Mouse (Mus musculus): ENCODE measurements around the gene Otof.

Otof gene

DNA sequence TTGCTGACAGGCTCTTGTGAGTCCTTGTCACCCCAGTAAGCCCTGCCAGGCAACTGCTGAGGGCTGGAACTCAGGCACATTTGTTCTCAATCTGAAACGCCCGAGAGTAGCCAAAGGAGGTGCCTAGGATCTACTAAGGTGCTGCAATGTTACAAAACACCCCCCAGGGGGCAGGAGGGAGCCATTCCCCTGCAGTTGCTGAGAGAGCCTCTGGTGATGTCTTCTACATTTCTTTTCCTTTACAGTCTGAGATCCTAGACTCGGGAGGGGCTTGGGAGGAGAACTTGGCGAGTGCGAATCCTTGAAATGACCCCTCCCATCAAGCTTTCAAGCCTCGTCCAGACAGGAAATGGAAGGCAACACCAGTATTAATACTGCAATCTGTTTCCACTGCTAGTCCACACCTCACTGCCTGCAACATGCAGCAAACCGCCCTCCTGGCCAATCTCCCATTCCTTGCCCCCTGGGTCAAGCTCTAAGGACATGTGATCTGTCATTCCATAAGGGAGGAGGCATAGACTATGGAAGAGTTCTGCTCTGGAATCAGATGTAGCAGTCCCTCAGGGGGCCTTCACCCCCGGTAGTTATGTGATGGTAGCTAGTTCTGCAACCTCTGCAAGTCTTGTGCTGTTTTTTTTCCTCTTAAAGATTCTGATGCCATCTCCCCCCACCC, 38.0 kb downstream of the Otof start:
- peak; percentile 50 for DNase-seq (ENCODE audit: low read depth, low spot score)

DNA sequence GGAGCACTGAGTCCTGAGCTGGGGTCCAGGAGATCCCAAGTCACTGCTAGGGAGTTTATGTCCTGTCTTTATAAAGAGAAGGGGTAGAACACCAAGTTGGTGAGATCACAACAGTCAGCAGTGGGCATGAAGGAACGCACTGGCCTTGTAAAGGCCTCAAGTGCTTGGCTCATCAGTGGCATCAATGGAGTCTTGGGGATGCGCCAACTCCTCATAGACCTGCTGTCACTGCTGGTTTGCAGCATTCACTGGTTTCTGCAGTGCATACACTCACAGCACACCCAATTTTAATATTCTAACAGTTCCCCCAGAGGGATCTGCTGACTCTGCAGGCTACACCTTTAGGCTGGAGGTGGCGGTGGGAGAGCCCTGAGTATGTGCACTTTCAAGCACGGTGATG, 38.6 kb downstream of the Otof start:
- no peak for DNase-seq (ENCODE audit: low read depth, low spot score)

DNA sequence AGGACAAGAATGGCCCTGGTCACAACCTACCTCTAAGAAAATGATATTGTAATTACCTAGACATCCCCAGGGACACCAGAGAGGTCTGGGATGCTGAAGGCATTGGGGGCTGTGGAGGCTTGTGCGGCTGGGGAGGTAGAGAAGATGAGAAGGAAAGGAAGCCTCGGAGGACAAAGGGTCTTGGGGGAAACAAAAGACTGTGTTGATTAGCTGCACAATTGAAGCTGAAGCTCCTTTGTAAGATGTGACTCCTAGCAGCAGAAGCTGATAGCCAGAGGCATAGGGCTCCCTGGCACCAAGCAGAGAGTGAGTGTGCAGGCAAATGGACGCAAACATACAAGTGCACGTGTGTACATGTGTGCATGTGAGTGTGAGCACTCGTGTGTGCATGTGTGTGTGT, 45.1 kb downstream of the Otof start:
- DNase-seq (ENCODE audit: low read depth, low spot score): no peak

DNA sequence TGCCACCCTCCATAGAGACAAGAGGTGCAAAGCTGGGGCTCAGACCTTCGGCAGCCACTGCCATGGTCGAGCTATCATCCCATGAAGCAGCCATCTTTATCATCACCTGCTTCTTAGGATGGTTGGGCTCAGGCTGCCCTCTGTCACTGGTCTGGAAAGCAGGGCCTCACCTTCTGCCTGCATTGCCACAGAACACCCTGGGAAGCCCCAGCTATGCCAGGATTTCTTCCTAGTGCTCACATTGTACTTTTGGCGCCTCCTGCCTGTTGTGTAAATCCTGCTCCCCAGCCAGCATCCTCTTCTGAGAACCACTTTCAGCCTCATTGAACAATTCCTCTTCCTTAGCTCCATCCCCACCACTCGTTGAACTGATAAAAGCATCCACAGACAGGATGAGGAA, 45.9 kb downstream of the Otof start:
- no peak for DNase-seq (ENCODE audit: low read depth, low spot score)

DNA sequence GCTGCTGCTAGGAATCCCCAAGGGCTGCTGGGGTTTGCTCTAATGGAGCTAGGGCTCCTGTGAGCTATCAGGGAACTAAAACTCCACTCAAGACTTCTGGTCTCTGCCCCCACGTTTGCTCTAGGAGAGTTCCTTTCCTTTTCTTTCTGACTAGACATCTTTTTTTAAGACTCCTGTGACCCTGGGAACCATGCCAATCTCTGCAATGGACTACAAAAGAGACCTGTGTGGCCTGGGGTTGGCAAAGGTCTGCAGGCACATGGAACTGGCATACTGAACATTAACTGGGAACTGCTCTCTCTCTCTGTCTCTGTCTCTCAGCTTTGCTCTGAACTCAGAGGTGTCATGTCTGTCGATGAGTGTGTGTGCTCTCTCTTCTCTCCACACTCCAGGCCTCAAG, 46.4 kb downstream of the Otof start:
- DNase-seq (ENCODE audit: low read depth, low spot score): no peak

DNA sequence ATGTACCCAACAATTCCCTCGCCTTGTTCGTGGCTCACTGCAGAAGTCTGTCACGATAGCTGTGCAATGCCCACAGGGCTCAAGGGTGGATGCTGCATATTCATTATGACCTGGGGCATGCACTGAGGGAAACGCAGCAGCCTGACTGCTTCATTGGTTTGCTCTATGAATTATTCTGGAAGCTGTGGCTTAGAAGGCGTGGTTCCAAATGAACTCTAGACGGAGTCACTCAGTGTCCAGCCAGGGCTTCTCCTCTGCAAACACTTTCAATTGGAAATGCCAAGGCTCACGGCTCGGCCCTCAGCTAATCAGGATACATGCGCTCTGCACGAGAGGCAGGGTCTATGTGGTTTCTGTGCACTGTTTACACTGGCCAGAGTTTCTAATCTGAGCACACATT, 50.2 kb downstream of the Otof start:
- DNase-seq (ENCODE audit: low read depth, low spot score): no peak

DNA sequence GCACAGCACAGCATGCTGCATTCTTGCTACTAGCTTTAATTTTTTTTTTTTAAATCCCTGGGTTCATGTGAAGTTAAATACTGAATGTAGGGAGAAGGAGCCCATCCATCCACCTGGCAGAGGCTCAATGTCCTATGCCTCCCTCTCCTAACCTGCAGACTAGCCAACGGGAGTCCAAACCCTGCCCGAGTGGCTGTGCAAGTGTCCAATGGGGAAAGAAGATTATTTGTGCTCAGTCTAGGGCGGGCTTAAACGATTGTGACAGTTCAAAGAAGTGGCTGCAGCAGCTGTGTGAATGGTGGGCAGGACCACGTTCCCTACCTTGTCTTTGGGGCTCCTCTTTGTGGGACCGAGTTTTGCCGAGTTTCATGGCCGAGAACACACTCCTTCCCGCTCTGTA, 54.9 kb downstream of the Otof start:
- DNase-seq (ENCODE audit: low read depth, low spot score): no peak

DNA sequence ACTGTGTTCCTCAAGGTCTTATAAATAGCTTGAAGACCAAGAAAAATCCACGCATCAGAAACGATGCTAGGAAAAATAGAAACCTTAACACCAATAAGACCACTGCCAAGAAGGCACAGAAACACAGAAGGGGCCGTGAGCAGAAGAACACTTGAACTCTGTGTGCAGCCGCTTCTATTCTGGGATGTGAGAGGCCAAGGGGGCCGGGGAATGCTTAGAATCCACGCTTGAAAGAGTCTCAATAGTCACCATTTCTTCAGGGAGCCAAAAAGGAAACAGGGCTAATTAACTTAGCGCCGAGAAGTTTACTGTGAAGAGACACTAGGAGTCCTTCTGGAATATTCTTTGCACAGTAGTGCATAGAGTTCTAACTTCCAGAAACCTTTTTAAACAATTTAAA, 60.6 kb downstream of the Otof start:
- peak; percentile 4 for DNase-seq (ENCODE audit: low read depth, low spot score)

DNA sequence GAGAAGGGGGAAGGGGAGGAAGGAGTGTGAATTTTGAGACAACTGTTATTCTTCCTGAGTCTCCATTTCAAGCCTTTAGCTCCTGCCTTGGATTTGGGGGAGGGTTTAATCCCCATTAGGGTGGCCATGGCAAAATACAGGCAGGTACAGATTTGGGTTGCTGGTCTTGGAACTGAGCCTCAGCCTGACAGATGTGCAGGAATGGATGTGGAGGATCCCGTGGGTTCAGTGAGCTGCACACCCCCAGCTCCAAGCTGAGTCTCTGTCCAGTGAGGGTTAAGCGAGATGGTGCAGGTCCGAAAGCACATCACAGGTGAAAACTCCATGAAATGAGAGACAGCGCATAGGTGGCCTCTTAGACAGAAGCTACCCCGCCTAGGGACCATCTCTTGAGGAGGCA, 61.2 kb downstream of the Otof start:
- no peak for DNase-seq (ENCODE audit: low read depth, low spot score)

DNA sequence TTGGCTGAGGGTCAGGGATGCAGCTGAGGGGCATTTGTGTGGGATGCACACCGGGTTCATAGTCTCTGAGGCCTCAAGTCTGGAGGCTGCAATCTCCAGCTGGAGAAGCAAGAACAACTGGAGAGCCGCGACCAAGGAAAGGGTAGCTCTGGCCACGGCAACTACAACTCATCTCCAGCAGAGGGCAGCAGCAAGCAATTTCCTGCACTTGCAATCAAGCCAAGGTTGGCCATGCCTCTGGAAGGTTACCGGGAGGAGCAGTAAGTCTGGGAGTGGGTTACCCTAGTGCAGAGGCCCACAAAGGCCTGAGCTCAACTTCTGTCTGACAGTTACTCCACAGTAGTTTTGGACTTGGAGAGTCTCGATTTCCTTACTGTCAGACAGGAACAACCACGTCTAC, 70.3 kb downstream of the Otof start:
- peak; percentile 48 for DNase-seq (ENCODE audit: low read depth, low spot score)

DNA sequence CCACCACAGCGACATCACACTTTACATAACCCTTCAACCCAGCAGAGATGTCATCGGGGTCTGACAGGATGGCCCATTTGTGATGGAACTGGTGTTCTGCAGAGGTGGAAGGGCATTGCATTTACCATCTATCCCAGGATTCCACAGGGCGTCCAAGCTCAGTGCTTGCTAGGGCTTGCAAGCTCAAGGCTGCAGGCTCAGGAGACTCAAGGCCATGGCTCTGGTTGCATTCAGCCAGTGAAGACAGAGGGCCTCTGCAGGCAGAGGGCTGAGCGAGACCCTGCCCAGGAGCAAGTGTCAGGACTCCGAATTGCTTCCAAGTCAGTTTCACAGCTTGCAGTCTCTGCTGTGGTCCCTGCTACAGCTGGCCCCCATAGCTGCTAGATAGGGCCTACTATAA, 71.9 kb downstream of the Otof start:
- DNase-seq (ENCODE audit: low read depth, low spot score): no peak

DNA sequence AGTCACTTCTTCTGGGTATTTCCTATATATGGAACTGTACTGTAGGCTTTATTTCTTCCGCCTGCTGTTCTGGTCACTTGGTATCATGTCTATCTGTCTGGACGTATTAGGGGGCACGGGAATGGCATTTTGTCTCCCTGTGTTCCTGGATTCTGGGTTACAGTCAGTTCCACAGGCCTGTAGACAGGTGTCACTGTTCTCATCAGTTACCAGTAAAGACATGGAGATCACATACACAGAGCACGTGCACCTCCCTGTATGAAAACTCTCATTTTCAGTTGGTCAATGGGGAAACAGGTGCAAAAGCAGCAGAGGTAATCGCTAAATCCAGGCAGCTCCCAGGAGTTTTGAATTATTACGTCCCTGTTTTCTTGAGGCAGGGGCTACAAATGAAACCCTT, 74.0 kb downstream of the Otof start:
- no peak for DNase-seq (ENCODE audit: low read depth, low spot score)

DNA sequence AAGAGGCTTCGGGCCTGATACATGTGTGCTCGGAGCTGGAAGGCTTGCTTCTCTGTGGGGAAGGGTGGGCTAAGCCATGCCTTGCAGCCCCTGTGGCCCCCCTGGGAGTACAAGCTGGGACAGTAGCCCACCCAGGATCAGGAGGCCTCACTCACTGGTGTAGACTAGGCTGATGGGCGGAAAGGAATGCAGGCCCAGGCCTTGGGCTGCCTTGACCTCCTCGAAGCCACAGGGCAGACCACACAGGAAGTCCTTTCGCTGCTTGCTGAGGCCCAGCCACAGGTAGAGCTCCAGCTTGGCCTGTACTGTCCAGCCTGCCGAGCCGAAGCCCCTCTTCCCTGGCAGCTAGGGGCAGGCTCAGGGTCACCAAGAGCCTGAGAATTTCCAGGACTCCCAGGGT, 78.9 kb downstream of the Otof start:
- no peak for DNase-seq (ENCODE audit: low read depth, low spot score)

DNA sequence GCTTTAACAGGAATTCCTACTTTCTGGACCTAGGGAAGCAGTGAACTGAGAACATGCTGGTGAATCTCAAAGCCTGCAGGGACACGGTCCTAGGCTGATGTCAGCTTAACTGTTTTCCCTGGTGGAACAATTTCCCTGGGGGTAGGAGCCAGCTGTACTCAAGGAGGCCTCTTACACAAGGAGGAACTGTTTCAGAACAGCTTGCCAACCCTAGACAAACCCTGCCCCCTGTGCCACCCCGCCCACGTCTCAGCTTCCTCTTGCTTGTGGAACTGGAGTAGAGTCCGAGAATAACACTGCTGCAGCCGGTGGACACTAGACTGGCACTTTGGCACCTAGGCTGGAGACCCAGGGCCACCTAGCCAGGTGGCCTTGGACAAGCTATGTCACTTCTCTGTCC, 92.3 kb downstream of the Otof start:
- DNase-seq (ENCODE audit: low read depth, low spot score): peak; percentile 16

DNA sequence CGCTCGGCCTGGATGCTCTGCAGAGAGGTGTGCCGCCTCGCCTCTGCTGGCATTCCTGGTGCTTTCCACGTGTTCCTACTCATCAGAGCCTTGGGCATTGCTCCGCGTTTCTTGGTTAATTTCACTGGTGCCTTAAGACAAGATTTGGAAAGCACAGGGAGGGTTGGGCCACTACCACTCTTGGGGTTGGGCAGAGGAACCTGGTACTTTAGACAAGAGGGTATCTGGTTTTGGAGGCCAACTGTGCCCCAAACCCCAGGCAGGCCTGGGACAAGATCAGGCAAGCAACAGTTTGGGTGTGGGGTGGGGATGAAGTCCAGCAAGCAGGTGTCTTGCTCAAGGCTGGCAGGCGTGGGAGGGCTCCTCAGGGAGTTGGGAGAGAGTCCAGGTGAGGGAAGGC, 94.3 kb downstream of the Otof start:
- DNase-seq (ENCODE audit: low read depth, low spot score): no peak

DNA sequence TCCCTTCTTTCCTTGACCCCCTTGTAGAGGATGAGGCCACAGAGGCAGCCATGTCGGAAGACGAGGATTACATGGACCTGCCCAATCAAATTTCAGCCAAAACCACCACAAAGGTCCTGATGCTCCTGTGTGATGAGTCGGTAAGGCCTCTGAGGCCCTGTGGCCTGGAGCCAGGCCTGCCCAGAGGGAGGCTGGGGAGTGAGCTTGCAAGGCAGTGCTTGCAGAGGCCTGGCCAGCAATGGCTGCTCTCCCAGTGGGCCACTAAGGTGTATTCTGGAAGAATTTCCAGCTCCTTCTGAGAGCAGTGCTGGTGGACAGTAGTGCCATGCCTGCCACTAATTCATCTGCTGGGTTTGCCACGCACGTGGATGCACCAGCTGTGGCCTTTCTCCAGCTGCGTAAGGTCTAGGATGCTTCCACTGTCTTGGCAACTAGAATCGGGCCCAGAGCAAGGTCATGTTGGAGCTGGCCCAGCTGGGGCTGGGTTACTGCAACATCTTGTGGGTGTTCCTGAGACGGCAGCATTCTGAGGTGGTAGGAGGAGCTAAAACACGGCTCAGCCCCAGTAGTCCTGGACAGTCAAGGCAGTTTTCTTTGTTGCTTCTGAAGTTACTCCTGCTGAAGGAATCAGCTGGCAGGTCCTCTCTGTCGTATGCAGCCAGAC, 103.2 kb downstream of the Otof start:
- no peak for DNase-seq (ENCODE audit: low read depth, low spot score)

DNA sequence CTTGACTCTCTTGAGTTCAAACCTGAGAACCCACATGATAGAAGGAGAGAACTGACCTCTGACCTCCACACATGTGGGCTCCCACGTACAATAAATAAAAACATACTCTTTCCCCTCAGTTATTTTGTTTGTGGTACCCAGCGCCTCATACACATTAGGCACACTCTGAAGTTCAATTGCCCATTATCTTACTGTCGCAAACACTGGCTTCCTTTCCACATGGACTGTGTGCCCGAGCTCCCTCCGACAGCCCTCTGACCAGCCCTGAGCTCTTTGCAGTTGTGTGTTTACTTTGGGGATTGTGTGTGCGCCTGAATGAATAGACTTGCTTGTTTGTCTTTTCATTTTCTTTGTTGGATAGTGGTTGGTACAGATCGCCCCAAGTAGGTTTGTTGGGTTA, 105.1 kb downstream of the Otof start:
- no peak for DNase-seq (ENCODE audit: low read depth, low spot score)

DNA sequence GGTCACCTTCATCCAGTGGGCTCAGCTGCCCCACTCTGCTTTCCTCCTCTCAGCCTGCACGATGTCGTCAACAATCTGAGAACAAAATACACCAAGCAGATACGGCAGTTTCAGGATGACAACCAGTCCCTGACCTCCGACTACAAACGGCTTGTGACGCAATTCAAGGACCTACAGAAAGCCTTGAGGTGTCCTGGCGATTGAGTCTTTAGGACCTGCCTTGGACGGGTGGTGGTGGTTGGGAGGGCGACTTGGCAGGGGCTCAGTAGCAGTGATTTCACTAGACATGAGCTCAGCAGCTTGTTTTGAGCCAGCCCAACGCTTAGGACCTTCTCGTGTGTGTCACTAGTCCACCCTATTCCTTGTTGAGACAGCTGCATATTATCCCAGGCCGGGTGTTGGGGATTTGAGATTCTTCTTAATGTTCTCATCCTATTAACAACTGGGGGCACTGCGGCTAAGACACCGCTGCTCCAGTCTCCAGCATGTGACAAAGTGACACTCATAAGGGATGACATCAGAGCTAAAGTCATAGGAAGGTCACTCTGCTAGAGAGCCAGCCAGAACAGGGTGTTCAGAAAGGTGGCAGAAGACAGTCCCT, 106.1 kb downstream of the Otof start:
- no peak for DNase-seq (ENCODE audit: low read depth, low spot score)

DNA sequence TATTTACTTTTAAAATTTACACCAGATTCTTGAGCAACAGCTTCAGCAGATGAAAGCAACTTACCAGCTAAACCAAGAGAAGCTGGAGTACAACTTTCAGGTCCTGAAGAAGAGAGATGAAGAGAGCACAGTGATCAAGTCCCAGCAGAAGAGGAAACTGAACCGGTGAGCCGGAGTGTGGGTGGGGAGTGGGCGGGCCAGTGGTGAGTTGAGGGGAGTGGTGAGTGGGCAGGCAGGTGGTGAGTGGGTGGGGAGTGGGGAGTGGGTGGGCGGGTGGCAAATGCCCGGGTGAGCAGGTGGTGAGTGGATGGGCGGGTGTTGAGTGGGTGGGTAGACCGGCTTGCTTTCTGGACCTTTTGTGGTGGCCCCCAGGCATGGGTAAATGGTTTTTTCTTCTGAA, 106.6 kb downstream of the Otof start:
- no peak for DNase-seq (ENCODE audit: low read depth, low spot score)

DNA sequence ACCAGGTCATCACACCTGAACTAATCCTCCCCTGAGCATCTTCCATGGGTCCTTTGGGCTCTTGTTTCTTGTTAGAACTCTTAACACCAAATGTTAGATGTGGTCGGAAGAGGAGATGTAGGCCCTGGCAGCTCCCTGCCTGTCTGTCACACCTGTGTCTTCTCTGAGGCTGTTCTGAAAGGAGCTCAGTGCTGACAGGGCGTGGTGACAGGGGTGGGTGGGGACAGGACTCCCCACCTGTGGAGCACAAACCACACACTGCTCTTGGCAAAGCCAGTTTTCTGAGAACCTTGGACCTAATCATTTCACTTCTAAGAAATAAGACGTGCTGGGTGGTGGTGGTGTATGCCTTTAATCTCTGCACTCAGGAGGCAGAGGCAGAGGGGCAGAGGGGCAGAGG, 108.1 kb downstream of the Otof start:
- DNase-seq (ENCODE audit: low read depth, low spot score): no peak

DNA sequence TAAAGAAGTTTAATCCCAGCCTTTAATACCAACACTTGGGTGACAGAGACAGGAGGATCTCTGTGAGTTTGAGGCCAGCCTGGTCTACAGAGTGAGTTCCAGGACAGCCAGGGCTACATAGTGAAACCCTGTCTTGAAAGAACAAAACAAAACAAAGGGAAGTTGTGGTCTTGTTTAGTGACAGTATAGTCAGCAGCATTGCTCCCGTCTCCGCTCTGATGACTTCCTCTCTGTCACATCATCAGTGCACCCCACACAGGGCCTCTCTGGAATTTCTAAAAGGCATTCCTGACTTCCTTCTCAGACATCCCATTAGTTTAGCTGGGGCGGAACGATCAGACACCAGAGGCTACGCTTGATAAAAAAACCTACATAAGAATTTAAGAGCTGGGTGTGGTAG, 117.8 kb downstream of the Otof start:
- DNase-seq (ENCODE audit: low read depth, low spot score): peak; percentile 61

DNA sequence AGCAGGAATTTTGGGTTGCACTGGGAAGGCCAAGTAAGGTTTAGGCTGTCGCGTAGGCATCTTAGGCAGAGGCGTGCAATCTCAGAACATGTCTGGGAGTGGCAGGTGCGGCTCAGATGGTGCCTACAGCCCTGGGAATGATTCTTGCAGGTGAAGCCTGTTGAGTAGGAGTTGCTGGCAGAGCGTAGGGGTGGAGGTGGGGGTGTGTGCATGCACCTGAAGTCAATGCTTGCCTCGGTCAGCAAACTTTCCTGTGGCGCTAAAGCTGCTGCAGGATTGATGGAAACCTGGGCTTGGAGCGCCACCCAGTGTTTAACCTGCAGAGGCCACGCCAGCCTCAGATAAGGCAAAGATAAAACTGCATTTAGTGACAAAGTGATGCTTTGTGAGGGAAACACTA, 118.6 kb downstream of the Otof start:
- DNase-seq (ENCODE audit: low read depth, low spot score): peak; percentile 74

DNA sequence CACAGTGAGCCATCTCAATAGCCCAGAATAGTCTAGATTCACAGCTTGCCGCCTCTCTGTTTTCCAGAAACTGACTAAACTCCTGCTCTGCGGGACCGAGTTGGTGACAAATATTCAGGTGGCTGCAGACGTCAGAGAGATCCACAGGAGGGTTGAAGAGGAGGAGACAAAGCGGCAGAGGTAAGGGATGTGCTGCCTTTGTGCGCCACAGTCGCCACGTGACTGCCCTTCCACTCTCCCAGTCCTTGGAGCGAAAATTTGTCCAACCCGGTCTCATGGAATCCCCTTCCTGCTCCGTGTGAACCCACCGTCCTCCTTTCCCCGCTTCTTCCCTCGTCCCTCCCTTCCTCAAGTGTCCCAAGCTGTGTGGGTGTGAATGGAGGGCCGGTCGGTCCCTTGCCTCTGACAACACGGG, 119.1 kb downstream of the Otof start:
- no peak for DNase-seq (ENCODE audit: low read depth, low spot score)
